Comparison of ENCODE assay signal across 30 mouse cellular contexts in genomic region chr14:22441859-22442447, GRCm38 (mm10).
DNase-seq lines count a peak whose midpoint lies in the region; ATAC-seq lines count a peak whose summit lies in the region.
"Had no signal": no experiment of that assay in that cellular context is flagged by ENCODE, and none has a peak within 500 bp of the region (broad histone marks: within the 10 kb centered on the region; RNA-seq: fewer than 3 reads in every experiment).

No protein-coding gene starts in this region.

- peak; percentile 17 for DNase-seq in kidney, adult 11 months
- no peak for DNase-seq in kidney, postnatal 10 days
- DNase-seq in limb, embryonic 11.5 days (ENCODE audit: low spot score), result peak; percentile 58
- DNase-seq in spleen, postnatal 14 days (ENCODE audit: low spot score in 2 of 2), result no peak
- DNase-seq in frontal cortex, postnatal 25 days (ENCODE audit: low spot score in 2 of 2), result no peak
- DNase-seq: adrenal gland, postnatal 10 days; cerebellum, adult 11-12 months; cerebellum, adult 9-11 months; gastrocnemius, postnatal 14 days; heart, adult 18-20 months; heart, postnatal 36 days; layer of hippocampus, postnatal 36 days; liver, postnatal 0 days; lung, postnatal 36 days; right cerebral cortex, postnatal 25 days; spleen, adult 18-20 months; thymus, adult 2 months; thymus, postnatal 36 days had no signal

- H3K4me2 ChIP-seq in forebrain, embryonic 13.5 days, result no peak overlapping the region
- H3K4me2 ChIP-seq in forebrain, embryonic 12.5 days, result no peak overlapping the region
- no peak overlapping the region for H3K4me2 ChIP-seq in limb, embryonic 11.5 days (ENCODE audit: low read depth, severe bottlenecking)
- H3K4me2 ChIP-seq: embryonic facial prominence, embryonic 15.5 days; heart, embryonic 11.5 days; hindbrain, embryonic 12.5 days; liver, embryonic 12.5 days; midbrain, embryonic 11.5 days had no signal

- WGBS in forebrain, embryonic 13.5 days, result 22% methylated on average over 5 of the region's 5 CpGs
- WGBS in forebrain, embryonic 12.5 days, result 26% methylated on average over 5 of the region's 5 CpGs
- WGBS in limb, embryonic 11.5 days, result 12% methylated on average over 5 of the region's 5 CpGs

- H3K4me3 ChIP-seq in forebrain, embryonic 13.5 days, result no peak overlapping the region
- no peak overlapping the region for H3K4me3 ChIP-seq in forebrain, embryonic 12.5 days (replicated peaks)
- no peak overlapping the region for H3K4me3 ChIP-seq in limb, embryonic 11.5 days (ENCODE audit: low read depth, low read length)
- H3K4me3 ChIP-seq: embryonic facial prominence, embryonic 15.5 days; hindbrain, embryonic 12.5 days; kidney, embryonic 15.5 days; liver, embryonic 12.5 days had no signal

- H3K4me1 ChIP-seq in forebrain, embryonic 13.5 days, result peaks cover 38% of the 10 kb centered on the region
- peaks cover 26% of the 10 kb centered on the region for H3K4me1 ChIP-seq in forebrain, embryonic 12.5 days
- H3K4me1 ChIP-seq in limb, embryonic 11.5 days (ENCODE audit: control insufficient read depth, insufficient read depth, low read length), result peaks cover 29% of the 10 kb centered on the region

- 0 out of 2 replicates have a peak overlapping the region, but pooled peaks have one; percentile 21 for H3K27ac ChIP-seq in forebrain, embryonic 13.5 days
- no peak overlapping the region for H3K27ac ChIP-seq in forebrain, embryonic 12.5 days
- no peak overlapping the region for H3K27ac ChIP-seq in limb, embryonic 11.5 days (replicated peaks; ENCODE audit: low read depth, low read length)
- H3K27ac ChIP-seq: embryonic facial prominence, embryonic 15.5 days; hindbrain, embryonic 12.5 days; liver, embryonic 12.5 days; stomach, postnatal 0 days had no signal

- ATAC-seq in forebrain, embryonic 13.5 days, result peak; percentile 41; the same call in 1 of the 2 replicates
- no peak; the same call in 1 of the 2 replicates for ATAC-seq in forebrain, embryonic 12.5 days (ENCODE audit: low FRiP score)
- no peak; the same call in 1 of the 2 replicates for ATAC-seq in limb, embryonic 11.5 days (ENCODE audit: insufficient number of reproducible peaks, low FRiP score, low TSS enrichment, low read depth)
- ATAC-seq: intestine, postnatal 0 days; liver, embryonic 12.5 days; liver, postnatal 0 days; midbrain, embryonic 16.5 days; Patski had no signal

- peaks cover 74% of the 10 kb centered on the region for H3K27me3 ChIP-seq in forebrain, embryonic 13.5 days
- H3K27me3 ChIP-seq in forebrain, embryonic 12.5 days, result peaks cover 70% of the 10 kb centered on the region
- peaks cover 9% of the 10 kb centered on the region; the same call in 1 of the 2 replicates for H3K27me3 ChIP-seq in limb, embryonic 11.5 days (ENCODE audit: control insufficient read depth, insufficient read depth, low read length)
- H3K27me3 ChIP-seq: embryonic facial prominence, embryonic 15.5 days; Patski had no signal

- no peaks in the 10 kb centered on the region for H3K9me3 ChIP-seq in forebrain, embryonic 13.5 days (replicated peaks)
- H3K9me3 ChIP-seq in forebrain, embryonic 12.5 days, result no peaks in the 10 kb centered on the region
- no peaks in the 10 kb centered on the region for H3K9me3 ChIP-seq in limb, embryonic 11.5 days (ENCODE audit: control insufficient read depth, low read length)
- H3K9me3 ChIP-seq: embryonic facial prominence, embryonic 15.5 days; hindbrain, embryonic 12.5 days; kidney, embryonic 15.5 days; liver, embryonic 12.5 days had no signal

- H3K36me3 ChIP-seq in forebrain, embryonic 13.5 days (ENCODE audit: poor library complexity, severe bottlenecking), result no peaks in the 10 kb centered on the region
- no peaks in the 10 kb centered on the region for H3K36me3 ChIP-seq in forebrain, embryonic 12.5 days (replicated peaks)
- H3K36me3 ChIP-seq in limb, embryonic 11.5 days (ENCODE audit: control insufficient read depth, insufficient read depth, low read length), result no peaks in the 10 kb centered on the region
- H3K36me3 ChIP-seq: embryonic facial prominence, embryonic 15.5 days; hindbrain, embryonic 12.5 days; kidney, embryonic 15.5 days; liver, embryonic 12.5 days had no signal

- H3K9ac ChIP-seq in forebrain, embryonic 13.5 days, result no peak overlapping the region
- no peak overlapping the region for H3K9ac ChIP-seq in forebrain, embryonic 12.5 days
- no peak overlapping the region for H3K9ac ChIP-seq in limb, embryonic 11.5 days (ENCODE audit: low read length)
- H3K9ac ChIP-seq: embryonic facial prominence, embryonic 15.5 days; hindbrain, embryonic 12.5 days; kidney, embryonic 15.5 days; liver, embryonic 12.5 days; liver, postnatal 0 days had no signal

Comparison
In these comparisons a context has a peak if more than half of its experiments do, and no peak if none do; other contexts are left out.
1. DNase-seq: peak in kidney, adult 11 months (single experiment) and limb, embryonic 11.5 days (single experiment); none in kidney, postnatal 10 days (single experiment), spleen, postnatal 14 days (0 of 2) and frontal cortex, postnatal 25 days (0 of 2).